In genomic region chr10:75794880-75795279, GRCm38 (mm10) we compare ENCODE assay signal across 12 mouse cellular contexts. TPM values are rescaled to one million over a fixed set of nuclear protein-coding genes. Genes with fewer than 3 reads are reported as not detected.
DNase-seq lines count a peak whose midpoint lies in the region; ATAC-seq and TF ChIP-seq lines count a peak whose summit lies in the region.
"Had no signal": no experiment of that assay in that cellular context is flagged by ENCODE, and none has a peak within 500 bp of the region (broad histone marks: within the 10 kb centered on the region; RNA-seq: fewer than 3 reads in every experiment).

No protein-coding gene starts in this region.

- no peak for ATAC-seq in heart, postnatal 0 days (ENCODE audit: insufficient read depth, low read depth)
- ATAC-seq in heart, embryonic 11.5 days (replicated peaks; ENCODE audit: insufficient number of reproducible peaks, low FRiP score, low TSS enrichment): no peak
- no peak for ATAC-seq in embryonic facial prominence, embryonic 14.5 days (ENCODE audit: low read depth)
- no peak for ATAC-seq in limb, embryonic 11.5 days (ENCODE audit: insufficient number of reproducible peaks, low FRiP score, low TSS enrichment, low read depth)

- intact Hi-C loops in left cerebral cortex, postnatal 4 days (cut with DNase I): no loop called here

- no peaks in the 10 kb centered on the region for H3K27me3 ChIP-seq in heart, postnatal 0 days (ENCODE audit: control insufficient read depth, insufficient read depth, low read length)
- H3K27me3 ChIP-seq in heart, embryonic 11.5 days (ENCODE audit: control insufficient read depth, insufficient read depth, low read length): peaks cover 8% of the 10 kb centered on the region
- no peaks in the 10 kb centered on the region for H3K27me3 ChIP-seq in embryonic facial prominence, embryonic 14.5 days (replicated peaks; ENCODE audit: control insufficient read depth, insufficient read depth, low read length)
- peaks cover 3% of the 10 kb centered on the region; the same call in 1 of the 2 replicates for H3K27me3 ChIP-seq in limb, embryonic 11.5 days (ENCODE audit: control insufficient read depth, insufficient read depth, low read length)

- WGBS in heart, postnatal 0 days: 34% methylated on average over 3 of the region's 3 CpGs
- WGBS in heart, embryonic 11.5 days (ENCODE audit: insufficient replicate concordance): 35% methylated on average over 3 of the region's 3 CpGs
- 26% methylated on average over 3 of the region's 3 CpGs for WGBS in embryonic facial prominence, embryonic 14.5 days
- WGBS in limb, embryonic 11.5 days: 41% methylated on average over 3 of the region's 3 CpGs

- DNase-seq in heart, postnatal 0 days (ENCODE audit: low spot score): peak; percentile 33
- peak; percentile 60 for DNase-seq in embryonic facial prominence, embryonic 14.5 days (ENCODE audit: low spot score)
- DNase-seq in limb, embryonic 11.5 days (ENCODE audit: low spot score): peak; percentile 34
- peak; percentile 47 for DNase-seq in retina, embryonic 14.5 days (ENCODE audit: low spot score)
- no peak for DNase-seq in cerebellum, postnatal 36 days
- no peak for DNase-seq in thymus, postnatal 4 days
- DNase-seq in left cerebral cortex, postnatal 4 days: no peak

- H3K4me3 ChIP-seq in heart, postnatal 0 days (ENCODE audit: low read depth, low read length): no peak overlapping the region
- no peak overlapping the region for H3K4me3 ChIP-seq in heart, embryonic 11.5 days (ENCODE audit: low read depth, low read length)
- H3K4me3 ChIP-seq in embryonic facial prominence, embryonic 14.5 days (ENCODE audit: low read depth, low read length): no peak overlapping the region
- no peak overlapping the region for H3K4me3 ChIP-seq in limb, embryonic 11.5 days (ENCODE audit: low read depth, low read length)
- H3K4me3 ChIP-seq: heart, embryonic 13.5 days had no signal

- H3K9me3 ChIP-seq in heart, postnatal 0 days (replicated peaks; ENCODE audit: control insufficient read depth, low read length): no peaks in the 10 kb centered on the region
- no peaks in the 10 kb centered on the region for H3K9me3 ChIP-seq in heart, embryonic 11.5 days (replicated peaks; ENCODE audit: control insufficient read depth, low read length)
- H3K9me3 ChIP-seq in embryonic facial prominence, embryonic 14.5 days (ENCODE audit: control insufficient read depth, low read length): no peaks in the 10 kb centered on the region
- H3K9me3 ChIP-seq in limb, embryonic 11.5 days (ENCODE audit: control insufficient read depth, low read length): no peaks in the 10 kb centered on the region
- H3K9me3 ChIP-seq: heart, embryonic 13.5 days had no signal

- no peak overlapping the region for H3K27ac ChIP-seq in heart, postnatal 0 days (ENCODE audit: low read depth)
- H3K27ac ChIP-seq in heart, embryonic 11.5 days (ENCODE audit: low read depth, low read length): no peak overlapping the region
- H3K27ac ChIP-seq in embryonic facial prominence, embryonic 14.5 days (replicated peaks; ENCODE audit: low read depth, low read length): no peak overlapping the region
- no peak overlapping the region for H3K27ac ChIP-seq in limb, embryonic 11.5 days (replicated peaks; ENCODE audit: low read depth, low read length)
- H3K27ac ChIP-seq: heart, embryonic 13.5 days had no signal

- TF ChIP-seq CTCF in heart, postnatal 0 days (IDR thresholded peaks at IDR 0.05; ENCODE audit: low read depth): no peak

- no peak overlapping the region for H3K4me2 ChIP-seq in heart, postnatal 0 days (ENCODE audit: low read depth, low read length)
- no peak overlapping the region for H3K4me2 ChIP-seq in heart, embryonic 11.5 days
- H3K4me2 ChIP-seq in embryonic facial prominence, embryonic 14.5 days (ENCODE audit: low read depth, low read length): no peak overlapping the region
- no peak overlapping the region for H3K4me2 ChIP-seq in limb, embryonic 11.5 days (ENCODE audit: low read depth, severe bottlenecking)
- H3K4me2 ChIP-seq: heart, embryonic 13.5 days had no signal

- H3K4me1 ChIP-seq in heart, postnatal 0 days (ENCODE audit: control insufficient read depth, insufficient read depth): peaks cover 7% of the 10 kb centered on the region
- peaks cover 9% of the 10 kb centered on the region for H3K4me1 ChIP-seq in heart, embryonic 11.5 days (ENCODE audit: control insufficient read depth, insufficient read depth, low read length)
- peaks cover 10% of the 10 kb centered on the region for H3K4me1 ChIP-seq in embryonic facial prominence, embryonic 14.5 days (ENCODE audit: control insufficient read depth, insufficient read depth, low read length)
- peaks cover 3% of the 10 kb centered on the region; the same call in 1 of the 2 replicates for H3K4me1 ChIP-seq in limb, embryonic 11.5 days (ENCODE audit: control insufficient read depth, insufficient read depth, low read length)

- TF ChIP-seq EP300 in heart, postnatal 0 days (IDR thresholded peaks at IDR 0.05; ENCODE audit: low read depth): no peak

- no peak overlapping the region for H3K9ac ChIP-seq in heart, postnatal 0 days (replicated peaks; ENCODE audit: low read depth, low read length)
- H3K9ac ChIP-seq in heart, embryonic 11.5 days (ENCODE audit: low read depth, low read length): no peak overlapping the region
- no peak overlapping the region for H3K9ac ChIP-seq in embryonic facial prominence, embryonic 14.5 days (ENCODE audit: low read depth, low read length)
- no peak overlapping the region for H3K9ac ChIP-seq in limb, embryonic 11.5 days (ENCODE audit: low read length)
- H3K9ac ChIP-seq: heart, embryonic 13.5 days had no signal

- no peaks in the 10 kb centered on the region for H3K36me3 ChIP-seq in heart, postnatal 0 days (replicated peaks; ENCODE audit: control insufficient read depth, insufficient read depth, low read length)
- no peaks in the 10 kb centered on the region for H3K36me3 ChIP-seq in heart, embryonic 11.5 days (ENCODE audit: control insufficient read depth, insufficient read depth, low read length)
- H3K36me3 ChIP-seq in embryonic facial prominence, embryonic 14.5 days (ENCODE audit: control insufficient read depth, insufficient read depth, low read length): no peaks in the 10 kb centered on the region
- no peaks in the 10 kb centered on the region for H3K36me3 ChIP-seq in limb, embryonic 11.5 days (ENCODE audit: control insufficient read depth, insufficient read depth, low read length)
- H3K36me3 ChIP-seq: heart, embryonic 13.5 days had no signal

RNA-seq across cellular contexts. Expression of gene Gstt1, which starts 3.5 kb away (rescaled TPM):
- 12.9 and 20.0 TPM in 2 replicates for total RNA-seq in heart, postnatal 0 days (2014; rRNA removed; ENCODE audit: low replicate concordance)
- 7.6 and 10.1 TPM in 2 replicates for polyA plus RNA-seq in heart, postnatal 0 days (2015; fragmentation: Nextera tagmentation; extraction: Ambion mirVana)
- 4.3 and 5.1 TPM in 2 replicates for polyA plus RNA-seq in heart, embryonic 11.5 days (2014; fragmentation: Nextera tagmentation; extraction: Ambion mirVana)
- polyA plus RNA-seq in embryonic facial prominence, embryonic 14.5 days (2014; fragmentation: Nextera tagmentation; extraction: Ambion mirVana): 16.0 and 18.4 TPM in 2 replicates
- 4.4 and 5.5 TPM in 2 replicates for polyA plus RNA-seq in limb, embryonic 11.5 days (2014; fragmentation: Nextera tagmentation; extraction: Ambion mirVana)
- total RNA-seq in left cerebral cortex, postnatal 4 days (2021): 1 to 10 TPM; 6.6 to 9.4 TPM

RNA-seq across cellular contexts. Expression of gene Gstt3, which starts 13.7 kb away (rescaled TPM):
- total RNA-seq in heart, postnatal 0 days (2014; rRNA removed; ENCODE audit: low replicate concordance): 3.2 and 4.1 TPM in 2 replicates
- 2.1 and 3.1 TPM in 2 replicates for polyA plus RNA-seq in heart, postnatal 0 days (2015; fragmentation: Nextera tagmentation; extraction: Ambion mirVana)
- 3.0 and 3.4 TPM in 2 replicates for polyA plus RNA-seq in heart, embryonic 11.5 days (2014; fragmentation: Nextera tagmentation; extraction: Ambion mirVana)
- polyA plus RNA-seq in embryonic facial prominence, embryonic 14.5 days (2014; fragmentation: Nextera tagmentation; extraction: Ambion mirVana): 19.9 and 22.5 TPM in 2 replicates
- polyA plus RNA-seq in limb, embryonic 11.5 days (2014; fragmentation: Nextera tagmentation; extraction: Ambion mirVana): 6.4 and 7.9 TPM in 2 replicates
- total RNA-seq in left cerebral cortex, postnatal 4 days (2021): under 1 TPM; 0.60 to 0.70 TPM

RNA-seq across cellular contexts. Expression of gene Gm20441, which starts 14.1 kb away (rescaled TPM):
- not detected in 2 replicates for total RNA-seq in heart, postnatal 0 days (2014; rRNA removed; ENCODE audit: low replicate concordance)
- polyA plus RNA-seq in heart, postnatal 0 days (2015; fragmentation: Nextera tagmentation; extraction: Ambion mirVana): not detected in 2 replicates
- polyA plus RNA-seq in heart, embryonic 11.5 days (2014; fragmentation: Nextera tagmentation; extraction: Ambion mirVana): not detected in 2 replicates
- polyA plus RNA-seq in embryonic facial prominence, embryonic 14.5 days (2014; fragmentation: Nextera tagmentation; extraction: Ambion mirVana): 0.51 TPM in 1 of 2 replicates, not detected in the other
- 0.41 TPM in 1 of 2 replicates, not detected in the other for polyA plus RNA-seq in limb, embryonic 11.5 days (2014; fragmentation: Nextera tagmentation; extraction: Ambion mirVana)
- total RNA-seq in left cerebral cortex, postnatal 4 days (2021): not detected
- total RNA-seq: common myeloid progenitor, adult 5-6 weeks; ES-E14; megakaryocyte-erythroid progenitor cell, adult 5-6 weeks had no signal
- polyA plus RNA-seq: heart, embryonic 13.5 days had no signal

RNA-seq across cellular contexts. Expression of gene Ddt, which starts 21.7 kb away (rescaled TPM):
- 66.7 and 83.0 TPM in 2 replicates for total RNA-seq in heart, postnatal 0 days (2014; rRNA removed; ENCODE audit: low replicate concordance)
- polyA plus RNA-seq in heart, postnatal 0 days (2015; fragmentation: Nextera tagmentation; extraction: Ambion mirVana): 82.1 and 84.8 TPM in 2 replicates
- polyA plus RNA-seq in heart, embryonic 11.5 days (2014; fragmentation: Nextera tagmentation; extraction: Ambion mirVana): 41.1 and 44.4 TPM in 2 replicates
- polyA plus RNA-seq in embryonic facial prominence, embryonic 14.5 days (2014; fragmentation: Nextera tagmentation; extraction: Ambion mirVana): 60.7 and 65.7 TPM in 2 replicates
- 100.0 and 107 TPM in 2 replicates for polyA plus RNA-seq in limb, embryonic 11.5 days (2014; fragmentation: Nextera tagmentation; extraction: Ambion mirVana)
- 10 to 100 TPM; 34.0 to 36.1 TPM for total RNA-seq in left cerebral cortex, postnatal 4 days (2021)

RNA-seq across cellular contexts. Expression of gene Gstt4, which starts 27.5 kb away (rescaled TPM):
- not detected in 2 replicates for total RNA-seq in heart, postnatal 0 days (2014; rRNA removed; ENCODE audit: low replicate concordance)
- not detected in 2 replicates for polyA plus RNA-seq in heart, postnatal 0 days (2015; fragmentation: Nextera tagmentation; extraction: Ambion mirVana)
- polyA plus RNA-seq in heart, embryonic 11.5 days (2014; fragmentation: Nextera tagmentation; extraction: Ambion mirVana): not detected in 2 replicates
- polyA plus RNA-seq in embryonic facial prominence, embryonic 14.5 days (2014; fragmentation: Nextera tagmentation; extraction: Ambion mirVana): not detected in 2 replicates
- polyA plus RNA-seq in limb, embryonic 11.5 days (2014; fragmentation: Nextera tagmentation; extraction: Ambion mirVana): not detected in 2 replicates
- not detected for total RNA-seq in left cerebral cortex, postnatal 4 days (2021)
- total RNA-seq: common myeloid progenitor, adult 5-6 weeks; ES-E14; megakaryocyte-erythroid progenitor cell, adult 5-6 weeks had no signal
- polyA plus RNA-seq: heart, embryonic 13.5 days had no signal

Comparison
In these comparisons a context has a peak if more than half of its experiments do, and no peak if none do; other contexts are left out.
1. DNase-seq: peak in heart, postnatal 0 days (single experiment), embryonic facial prominence, embryonic 14.5 days (single experiment), limb, embryonic 11.5 days (single experiment) and retina, embryonic 14.5 days (single experiment); none in cerebellum, postnatal 36 days (0 of 2), thymus, postnatal 4 days (single experiment) and left cerebral cortex, postnatal 4 days (single experiment).